Mouse (Mus musculus) lung, postnatal 0 days (tissue): ENCODE measurements around the gene Habp4.

Experiments
- CTCF ChIP-seq: IDR thresholded peaks from 2 replicates; pipeline ENCODE4 v1.5.1; 2016; ENCODE audit warnings: antibody characterized with exemption, mild to moderate bottlenecking
- EP300 ChIP-seq: IDR thresholded peaks from 2 replicates; pipeline ENCODE4 v1.6.1; 2016; ENCODE audit warnings: antibody characterized with exemption, mild to moderate bottlenecking, control low read depth

DNA sequence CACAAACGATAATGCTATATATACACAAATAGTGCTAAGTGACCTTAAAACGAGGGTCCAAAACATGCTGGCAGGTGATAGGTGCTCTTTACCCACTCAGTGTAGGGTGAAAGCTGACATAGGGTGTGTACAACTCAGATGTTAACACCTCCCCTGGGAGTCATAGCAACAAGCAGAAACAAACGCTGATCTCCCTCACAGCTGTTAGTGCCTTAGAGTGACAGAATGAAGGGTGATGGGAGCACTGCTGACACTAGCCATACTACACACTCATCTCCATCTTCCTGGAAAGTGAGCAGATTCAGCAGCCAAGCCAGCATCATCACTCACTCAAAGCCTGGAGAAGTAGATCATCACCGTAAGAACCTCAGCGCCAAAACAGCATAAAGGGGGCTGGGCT lies 11.5 kb upstream of the Habp4 start:
- TF ChIP-seq CTCF, result no peak
- no peak for TF ChIP-seq EP300
